Mouse (Mus musculus) liver, embryonic 14.5 days (tissue): ENCODE results near the gene Cx3cl1. TPM values are rescaled to one million over a fixed set of nuclear protein-coding genes. Genes with fewer than 3 reads are reported as not detected.

ENCODE experiments used
- ATAC-seq: fragments of 200-750 bp; cut with Nextera tagmentation; 2 replicates; pipeline ENCODE4 v1.8.0; 2017; ENCODE audit warnings: moderate number of reproducible peaks, mild to moderate bottlenecking, moderate library complexity; ENCODE audit not compliant: insufficient read depth
- DNase-seq, 3 experiments: peaks; one replicate each; pipeline ENCODE4 v3.0.0-alpha.2; 2012 to 2013; ENCODE audit warnings: low read depth in 3 of 3, low spot score in 3 of 3
- H3K27ac ChIP-seq: fragments of 300-500 bp; sonication (generic); 2 replicates; pipeline ENCODE4 v1.5.1; 2014; ENCODE audit warnings: moderate library complexity, mild to moderate bottlenecking, control low read depth, inconsistent platforms
- H3K27me3 ChIP-seq: fragments of 300-500 bp; sonication (generic); 2 replicates; pipeline ENCODE4 v1.6.1; 2014; ENCODE audit warnings: mild to moderate bottlenecking, low read length, moderate library complexity; ENCODE audit not compliant: control insufficient read depth, insufficient read depth
- H3K36me3 ChIP-seq: fragments of 300-500 bp; sonication (generic); replicated peaks from 2 replicates; pipeline ENCODE4 v1.6.1; 2014; ENCODE audit warnings: low read depth; ENCODE audit not compliant: control insufficient read depth, insufficient read depth
- H3K4me1 ChIP-seq, 2 experiments: fragments of 200-500 bp in 1 of 2; fragments of 300-500 bp in 1 of 2; sonication (generic) in 1 of 2; replicated peaks; 2 replicates each; pipeline ENCODE4 v1.6.1; 2012 to 2014; ENCODE audit warnings: antibody characterized with exemption in 1 of 2, inconsistent platforms in 1 of 2, low read length in 1 of 2; ENCODE audit not compliant: control insufficient read depth in 2 of 2, insufficient read depth in 2 of 2
- H3K4me2 ChIP-seq: fragments of 300-500 bp; sonication (generic); 2 replicates; pipeline ENCODE4 v1.6.1; 2014; ENCODE audit warnings: low read depth, mild to moderate bottlenecking, control low read depth, moderate library complexity
- H3K4me3 ChIP-seq, 2 experiments: fragments of 200-500 bp in 1 of 2; fragments of 300-500 bp in 1 of 2; sonication (generic) in 1 of 2; 2 replicates each; pipeline ENCODE4 v1.5.1; 2012 to 2014; ENCODE audit warnings: low read depth in 2 of 2, low read length in 2 of 2, mild to moderate bottlenecking in 2 of 2, control low read depth in 1 of 2, inconsistent platforms in 1 of 2, moderate library complexity in 1 of 2; ENCODE audit not compliant: insufficient read depth in 1 of 2
- H3K9ac ChIP-seq: fragments of 300-500 bp; sonication (generic); replicated peaks from 2 replicates; pipeline ENCODE4 v1.6.1; 2014; ENCODE audit warnings: mild to moderate bottlenecking, control low read depth, moderate library complexity
- H3K9me3 ChIP-seq: fragments of 300-500 bp; sonication (generic); 2 replicates; pipeline ENCODE4 v1.6.1; 2016; ENCODE audit warnings: low read length, mixed read lengths; ENCODE audit not compliant: control insufficient read depth
- CTCF ChIP-seq: IDR thresholded peaks from 2 replicates; pipeline ENCODE4 v1.5.1; 2016; ENCODE audit warnings: antibody characterized with exemption, low read depth, control low read depth
- EP300 ChIP-seq: IDR thresholded peaks from 2 replicates; pipeline ENCODE4 v1.6.1; 2016; ENCODE audit warnings: antibody characterized with exemption, low read depth
- WGBS: fragments of 180-500 bp; shearing (Covaris S2); extraction: QIAGEN DNeasy Blood & Tissue Kit; methylation state at CpG from one replicate; pipeline ENCODE4 v1.1.7; 2014; ENCODE audit not compliant: insufficient replicate concordance; 5-methylcytosine and 5-hydroxymethylcytosine counted together
- polyA plus RNA-seq, 2 experiments: library from polyadenylated mRNA; depleted of rRNA in 1 of 2; stranded (reverse) in 1 of 2; unstranded in 1 of 2; fragments of >200 nt; fragmentation: Nextera tagmentation in 1 of 2; extraction: Ambion mirVana in 1 of 2; gene quantifications; 2 replicates each; pipeline versions ENCODE4 v1.2.1 to v1.2.3; 2012 to 2014

Gene Cx3cl1
- polyA plus RNA-seq, 2 experiments: 0.12 to 0.34 TPM

GRCm38 (mm10) chr8:94810855-94811254, 39.0 kb downstream of the Cx3cl1 start:
- Histone ChIP-seq H3K27me3 (no peaks in the 10 kb centered on the region), H3K27ac (no peak overlapping the region), H3K9ac (no peak overlapping the region), H3K9me3 (no peaks in the 10 kb centered on the region), H3K4me2 (no peak overlapping the region), H3K36me3 (no peaks in the 10 kb centered on the region), H3K4me1 (peaks cover 4% of the 10 kb centered on the region in 2 experiments; a peak in 1 of 4 replicates), H3K4me3 (no peak overlapping the region)
- DNase-seq (no peak), ATAC-seq (no peak)
- no peak for TF ChIP-seq CTCF
- no peak for TF ChIP-seq EP300
- 68% methylated on average over 5 of the region's 5 CpGs for WGBS

- Histone ChIP-seq H3K27ac (no peak overlapping the region), H3K4me3 (no peak overlapping the region), H3K4me2 (no peak overlapping the region), H3K9me3 (no peaks in the 10 kb centered on the region), H3K4me1 (peaks cover 4% of the 10 kb centered on the region in 2 experiments; a peak in 1 of 4 replicates), H3K9ac (no peak overlapping the region), H3K36me3 (no peaks in the 10 kb centered on the region), H3K27me3 (no peaks in the 10 kb centered on the region)
- no peak for ATAC-seq
- no peak for DNase-seq
- WGBS: 44% methylated on average over 6 of the region's 6 CpGs
- TF ChIP-seq EP300 (no peak), CTCF (no peak)
Measured at GRCm38 (mm10) chr8:94811654-94812053, 39.8 kb downstream of the Cx3cl1 start.

GRCm38 (mm10) chr8:94812645-94813098, 40.9 kb downstream of the Cx3cl1 start:
- Histone ChIP-seq H3K27ac (no peak overlapping the region), H3K9ac (no peak overlapping the region), H3K4me1 (peaks cover 4% of the 10 kb centered on the region in 2 experiments; a peak in 1 of 4 replicates), H3K4me3 (no peak overlapping the region), H3K4me2 (no peak overlapping the region), H3K9me3 (no peaks in the 10 kb centered on the region), H3K36me3 (no peaks in the 10 kb centered on the region), H3K27me3 (no peaks in the 10 kb centered on the region)
- peak; percentile 74 to 82 (median 78) for DNase-seq
- peak; percentile 57; the same call in 1 of the 2 replicates for ATAC-seq
- TF ChIP-seq EP300: no peak; the same call in 1 of the 2 replicates
- TF ChIP-seq CTCF: peak; percentile 76
- 30% methylated on average over 6 of the region's 6 CpGs for WGBS

- Histone ChIP-seq H3K27me3 (no peaks in the 10 kb centered on the region), H3K9ac (no peak overlapping the region), H3K4me2 (no peak overlapping the region), H3K27ac (no peak overlapping the region), H3K9me3 (no peaks in the 10 kb centered on the region), H3K36me3 (no peaks in the 10 kb centered on the region), H3K4me3 (no peak overlapping the region), H3K4me1 (no peaks in the 10 kb centered on the region; a peak in 1 of 4 replicates)
- 0% methylated on average over 1 of the region's 1 CpGs for WGBS
- DNase-seq (no peak), ATAC-seq (no peak)
- TF ChIP-seq EP300 (no peak), CTCF (peak; percentile 73)
Measured at GRCm38 (mm10) chr8:94814556-94814955, 42.7 kb downstream of the Cx3cl1 start.

GRCm38 (mm10) chr8:94817933-94818332, 46.1 kb downstream of the Cx3cl1 start:
- Histone ChIP-seq H3K27ac (no peak overlapping the region), H3K36me3 (peaks cover 11% of the 10 kb centered on the region), H3K9me3 (no peaks in the 10 kb centered on the region), H3K9ac (no peak overlapping the region), H3K27me3 (no peaks in the 10 kb centered on the region), H3K4me1 (peaks cover 0 to 7% of the 10 kb centered on the region in 2 experiments; a peak in 2 of 4 replicates), H3K4me2 (no peak overlapping the region), H3K4me3 (no peak overlapping the region)
- ATAC-seq (no peak), DNase-seq (no peak)
- WGBS: 49% methylated on average over 11 of the region's 11 CpGs
- no peak for TF ChIP-seq EP300
